Mouse (Mus musculus) liver, embryonic 12.5 days (tissue): ENCODE measurements around the gene Tspan3. TPM values are rescaled to one million over a fixed set of nuclear protein-coding genes. Genes with fewer than 3 reads are reported as not detected.

ENCODE experiments used
- ATAC-seq: fragments of 200-750 bp; cut with Nextera tagmentation; 2 replicates; pipeline ENCODE4 v1.8.0; 2017; ENCODE audit warnings: moderate number of reproducible peaks, mild to moderate bottlenecking, moderate library complexity
- H3K27ac ChIP-seq: fragments of 300-500 bp; sonication (generic); 2 replicates; pipeline ENCODE4 v1.5.1; 2016; ENCODE audit warnings: mild to moderate bottlenecking
- H3K27me3 ChIP-seq: fragments of 300-500 bp; sonication (generic); replicated peaks from 2 replicates; pipeline ENCODE4 v1.6.1; 2016; ENCODE audit warnings: mild to moderate bottlenecking, moderate library complexity
- H3K36me3 ChIP-seq: fragments of 300-500 bp; sonication (generic); 2 replicates; pipeline ENCODE4 v1.6.1; 2016; ENCODE audit warnings: mild to moderate bottlenecking, moderate library complexity
- H3K4me1 ChIP-seq: fragments of 300-500 bp; sonication (generic); 2 replicates; pipeline ENCODE4 v1.6.1; 2016
- H3K4me2 ChIP-seq: fragments of 300-500 bp; sonication (generic); 2 replicates; pipeline ENCODE4 v1.6.1; 2016; ENCODE audit warnings: mild to moderate bottlenecking, moderate library complexity
- H3K4me3 ChIP-seq: fragments of 300-500 bp; sonication (generic); 2 replicates; pipeline ENCODE4 v1.5.1; 2016; ENCODE audit warnings: mild to moderate bottlenecking, moderate library complexity
- H3K9ac ChIP-seq: fragments of 300-500 bp; sonication (generic); 2 replicates; pipeline ENCODE4 v1.6.1; 2016; ENCODE audit warnings: mild to moderate bottlenecking, moderate library complexity
- H3K9me3 ChIP-seq: fragments of 300-500 bp; sonication (generic); replicated peaks from 2 replicates; pipeline ENCODE4 v1.6.1; 2016; ENCODE audit warnings: mild to moderate bottlenecking, moderate library complexity
- WGBS: fragments of 180-500 bp; shearing (Covaris S2); methylation state at CpG from one replicate; pipeline ENCODE4 v1.1.7; 2016; ENCODE audit not compliant: insufficient replicate concordance; 5-methylcytosine and 5-hydroxymethylcytosine counted together
- polyA plus RNA-seq: library from polyadenylated mRNA; unstranded; fragments of >200 nt; fragmentation: Nextera tagmentation; extraction: Ambion mirVana; gene quantifications from 2 replicates; pipeline ENCODE4 v1.2.1, GENCODE M21; 2016

Tspan3 gene
- polyA plus RNA-seq, 1 experiment from 2014 or later: 70.6 TPM

- Histone ChIP-seq H3K27me3 (0 out of 2 replicates have a peak, but pooled peaks cover 7% of the 10 kb centered on the region), H3K36me3 (peaks cover 15% of the 10 kb centered on the region; the same call in 1 of the 2 replicates), H3K4me1 (peaks cover 14% of the 10 kb centered on the region; the same call in 1 of the 2 replicates), H3K9me3 (no peaks in the 10 kb centered on the region), H3K4me3 (no peak overlapping the region), H3K9ac (no peak overlapping the region), H3K27ac (no peak overlapping the region), H3K4me2 (no peak overlapping the region)
- ATAC-seq: no peak
- 76% methylated on average over 9 of the region's 9 CpGs for WGBS
These were observed 36.9 kb downstream of the Tspan3 start for GRCm38 (mm10) chr9:56128331-56128730.

- peaks cover 14% of the 10 kb centered on the region; the same call in 1 of the 2 replicates for H3K4me1 ChIP-seq
- no peak overlapping the region for H3K9ac ChIP-seq
- 0 out of 2 replicates have a peak, but pooled peaks cover 7% of the 10 kb centered on the region for H3K27me3 ChIP-seq
- ATAC-seq: no peak
- H3K4me3 ChIP-seq: no peak overlapping the region
- WGBS: 56% methylated on average over 16 of the region's 16 CpGs
- no peak overlapping the region for H3K27ac ChIP-seq
- H3K9me3 ChIP-seq: no peaks in the 10 kb centered on the region
- H3K4me2 ChIP-seq: no peak overlapping the region
- 0 out of 2 replicates have a peak, but pooled peaks cover 7% of the 10 kb centered on the region for H3K36me3 ChIP-seq
These were observed 38.7 kb downstream of the Tspan3 start for GRCm38 (mm10) chr9:56126453-56127173.

- H3K4me2 ChIP-seq: no peak overlapping the region
- H3K9ac ChIP-seq: no peak overlapping the region
- no peak overlapping the region for H3K27ac ChIP-seq
- 0 out of 2 replicates have a peak, but pooled peaks cover 4% of the 10 kb centered on the region for H3K36me3 ChIP-seq
- H3K4me3 ChIP-seq: no peak overlapping the region
- H3K4me1 ChIP-seq: peaks cover 14% of the 10 kb centered on the region; the same call in 1 of the 2 replicates
- H3K27me3 ChIP-seq: 0 out of 2 replicates have a peak, but pooled peaks cover 7% of the 10 kb centered on the region
- H3K9me3 ChIP-seq: no peaks in the 10 kb centered on the region
- ATAC-seq: no peak
- WGBS: 59% methylated on average over 11 of the region's 11 CpGs
These were observed 40.7 kb downstream of the Tspan3 start for GRCm38 (mm10) chr9:56124561-56124960.

- 0 out of 2 replicates have a peak, but pooled peaks cover 4% of the 10 kb centered on the region for H3K36me3 ChIP-seq
These were observed 41.7 kb downstream of the Tspan3 start for GRCm38 (mm10) chr9:56123613-56124012.

GRCm38 (mm10) chr9:56122973-56123372 lies 42.3 kb downstream of the Tspan3 start:
- ATAC-seq: no peak
- no peaks in the 10 kb centered on the region for H3K9me3 ChIP-seq
- WGBS: 64% methylated on average over 8 of the region's 8 CpGs
- no peak overlapping the region for H3K27ac ChIP-seq
- no peak overlapping the region for H3K4me3 ChIP-seq
- H3K9ac ChIP-seq: no peak overlapping the region
- no peaks in the 10 kb centered on the region for H3K36me3 ChIP-seq
- peaks cover 9% of the 10 kb centered on the region; the same call in 1 of the 2 replicates for H3K4me1 ChIP-seq
- 0 out of 2 replicates have a peak, but pooled peaks cover 7% of the 10 kb centered on the region for H3K27me3 ChIP-seq
- H3K4me2 ChIP-seq: no peak overlapping the region

More at GRCm38 (mm10) chr9:56123613-56124012, 41.7 kb downstream of the Tspan3 start:
- no peak overlapping the region for H3K27ac ChIP-seq
- no peak overlapping the region for H3K4me3 ChIP-seq
- no peak overlapping the region for H3K4me2 ChIP-seq
- WGBS: 81% methylated on average over 7 of the region's 7 CpGs
- H3K4me1 ChIP-seq: peaks cover 14% of the 10 kb centered on the region; the same call in 1 of the 2 replicates
- no peak overlapping the region for H3K9ac ChIP-seq
- ATAC-seq: no peak
- H3K27me3 ChIP-seq: 0 out of 2 replicates have a peak, but pooled peaks cover 7% of the 10 kb centered on the region
- H3K9me3 ChIP-seq: no peaks in the 10 kb centered on the region

GRCm38 (mm10) chr9:56121097-56121496 lies 44.2 kb downstream of the Tspan3 start:
- no peak overlapping the region for H3K27ac ChIP-seq
- H3K36me3 ChIP-seq: peaks cover 2% of the 10 kb centered on the region; the same call in 1 of the 2 replicates
- no peaks in the 10 kb centered on the region for H3K9me3 ChIP-seq
- no peak overlapping the region for H3K4me2 ChIP-seq
- 0 out of 2 replicates have a peak, but pooled peaks cover 7% of the 10 kb centered on the region for H3K27me3 ChIP-seq
- H3K4me1 ChIP-seq: no peaks in the 10 kb centered on the region; the same call in 1 of the 2 replicates
- 49% methylated on average over 7 of the region's 7 CpGs for WGBS
- ATAC-seq: no peak
- no peak overlapping the region for H3K9ac ChIP-seq
- H3K4me3 ChIP-seq: no peak overlapping the region

GRCm38 (mm10) chr9:56119651-56120050 lies 45.6 kb downstream of the Tspan3 start:
- Histone ChIP-seq H3K4me2 (no peak overlapping the region), H3K27me3 (0 out of 2 replicates have a peak, but pooled peaks cover 7% of the 10 kb centered on the region), H3K36me3 (peaks cover 7% of the 10 kb centered on the region; the same call in 1 of the 2 replicates), H3K27ac (no peak overlapping the region), H3K9me3 (no peaks in the 10 kb centered on the region), H3K4me3 (no peak overlapping the region), H3K4me1 (no peaks in the 10 kb centered on the region; the same call in 1 of the 2 replicates), H3K9ac (no peak overlapping the region)
- ATAC-seq: no peak
- WGBS: 66% methylated on average over 2 of the region's 2 CpGs

GRCm38 (mm10) chr9:56118582-56118981 lies 46.7 kb downstream of the Tspan3 start:
- H3K9ac ChIP-seq: no peak overlapping the region
- H3K4me3 ChIP-seq: peak overlapping the region; percentile 31
- peak overlapping the region; percentile 61 for H3K4me2 ChIP-seq
- H3K36me3 ChIP-seq: peaks cover 7% of the 10 kb centered on the region; the same call in 1 of the 2 replicates
- H3K4me1 ChIP-seq: no peaks in the 10 kb centered on the region; the same call in 1 of the 2 replicates
- 0 out of 2 replicates have a peak, but pooled peaks cover under 1% of the 10 kb centered on the region for H3K27me3 ChIP-seq
- H3K27ac ChIP-seq: no peak overlapping the region
- H3K9me3 ChIP-seq: no peaks in the 10 kb centered on the region
- no peak for ATAC-seq
- 18% methylated on average over 14 of the region's 14 CpGs for WGBS

GRCm38 (mm10) chr9:56118091-56118490 lies 47.2 kb downstream of the Tspan3 start:
- Histone ChIP-seq H3K4me1 (no peaks in the 10 kb centered on the region; the same call in 1 of the 2 replicates), H3K36me3 (peaks cover 7% of the 10 kb centered on the region; the same call in 1 of the 2 replicates), H3K4me3 (no peak overlapping the region), H3K4me2 (no peak overlapping the region), H3K27me3 (no peaks in the 10 kb centered on the region), H3K9me3 (no peaks in the 10 kb centered on the region), H3K9ac (no peak overlapping the region), H3K27ac (no peak overlapping the region)
- ATAC-seq: no peak
- WGBS: 61% methylated on average over 5 of the region's 5 CpGs

GRCm38 (mm10) chr9:56108174-56108573 lies 57.1 kb downstream of the Tspan3 start:
- Histone ChIP-seq H3K27me3 (no peaks in the 10 kb centered on the region), H3K4me2 (no peak overlapping the region), H3K4me1 (peaks cover 15% of the 10 kb centered on the region; the same call in 1 of the 2 replicates), H3K9ac (no peak overlapping the region), H3K27ac (no peak overlapping the region), H3K9me3 (no peaks in the 10 kb centered on the region), H3K4me3 (no peak overlapping the region), H3K36me3 (no peaks in the 10 kb centered on the region)
- 27% methylated on average over 5 of the region's 5 CpGs for WGBS
- no peak for ATAC-seq

GRCm38 (mm10) chr9:56107527-56107926 lies 57.8 kb downstream of the Tspan3 start:
- H3K36me3 ChIP-seq: no peaks in the 10 kb centered on the region
- ATAC-seq: no peak
- no peak overlapping the region for H3K9ac ChIP-seq
- WGBS: 41% methylated on average over 6 of the region's 6 CpGs
- H3K4me2 ChIP-seq: no peak overlapping the region
- no peaks in the 10 kb centered on the region for H3K27me3 ChIP-seq
- peaks cover 15% of the 10 kb centered on the region; the same call in 1 of the 2 replicates for H3K4me1 ChIP-seq
- no peak overlapping the region for H3K4me3 ChIP-seq
- H3K9me3 ChIP-seq: no peaks in the 10 kb centered on the region
- no peak overlapping the region for H3K27ac ChIP-seq
